Comparison of ENCODE assay signal across 8 mouse cellular contexts in the genomic region with DNA sequence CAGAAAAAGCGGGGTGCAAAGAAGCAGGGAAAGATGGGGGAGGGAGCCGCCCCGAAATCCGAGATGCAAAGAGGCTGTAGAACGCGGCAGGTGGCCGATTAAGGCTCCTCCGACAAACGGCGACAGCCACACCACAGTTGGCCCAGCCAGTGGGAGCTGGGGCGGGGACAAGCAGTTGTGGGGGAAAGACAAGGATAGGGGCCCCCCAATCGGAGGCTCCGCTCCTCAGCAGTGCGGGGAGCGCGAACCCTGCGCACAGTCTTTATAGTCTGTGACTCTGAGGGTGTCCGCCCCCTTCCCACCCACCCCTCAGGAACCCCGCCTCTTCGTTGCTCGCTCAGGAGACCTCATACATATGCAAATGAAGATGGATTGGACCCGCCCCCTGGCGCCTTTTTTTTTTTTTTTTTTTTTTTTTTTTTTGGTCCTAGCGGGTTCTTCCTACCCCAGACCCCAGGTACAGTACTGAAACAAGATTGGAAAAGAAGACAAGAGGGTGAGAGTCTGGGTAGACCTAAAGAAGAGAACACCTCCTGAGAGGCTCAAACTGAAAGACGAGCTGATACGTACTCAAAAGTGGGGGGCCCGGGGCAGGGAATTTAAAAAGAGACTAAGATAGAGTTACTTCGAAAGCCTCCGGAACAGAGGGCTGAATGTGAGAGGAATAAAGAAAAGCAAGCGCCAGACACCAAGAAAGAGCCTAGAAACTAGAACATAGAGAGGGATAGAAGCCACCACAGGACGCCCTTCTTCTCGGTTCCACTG. TPM values are rescaled to one million over a fixed set of nuclear protein-coding genes. Genes with fewer than 3 reads are reported as not detected.
A peak's percentile ranks its signal among the peaks of the same experiment; 100 is the strongest.
DNase-seq lines count a peak whose midpoint lies in the region; ATAC-seq and TF ChIP-seq lines count a peak whose summit lies in the region.

A gene (minus strand): TSS at position 217 of the 765 bp plus-strand sequence.

- DNase-seq in cerebellum, postnatal 4 days (ENCODE audit: low spot score in 2 of 2) = peak; percentile 76 to 81
- peak; percentile 89 for DNase-seq in gastrocnemius, adult 2 months
- peak; percentile 84 to 85 for DNase-seq in left cerebral cortex, postnatal 14 days (ENCODE audit: low spot score in 2 of 2)
- DNase-seq in right cerebral cortex, postnatal 36 days (ENCODE audit: low spot score in 2 of 2) = peak; percentile 70 to 75
- DNase-seq in urinary bladder, postnatal 4 days (ENCODE audit: low spot score in 2 of 2) = peak; percentile 72 to 73

- peak within 1 kb of the TSS; percentile 87 for H3K9ac ChIP-seq in hindbrain, embryonic 16.5 days (ENCODE audit: low read depth, low read length)

- ATAC-seq in activated CD4-positive, CD25-positive, alpha-beta regulatory T cell, adult 4 months = peak; percentile 61
- peak; percentile 93 for ATAC-seq in hindbrain, embryonic 16.5 days
- peak; percentile 89 for ATAC-seq in megakaryocyte-erythroid progenitor cell, adult 5-6 weeks (replicated peaks; ENCODE audit: low FRiP score, low TSS enrichment, poor library complexity, severe bottlenecking)

- H3K4me2 ChIP-seq in hindbrain, embryonic 16.5 days (ENCODE audit: low read length) = peak within 1 kb of the TSS; percentile 76

- peak within 1 kb of the TSS; percentile 93 for H3K27ac ChIP-seq in gastrocnemius, adult 2 months
- H3K27ac ChIP-seq in hindbrain, embryonic 16.5 days (ENCODE audit: low read depth, low read length) = peak within 1 kb of the TSS; percentile 87

- no peaks in the 10 kb centered on the region for H3K27me3 ChIP-seq in hindbrain, embryonic 16.5 days (replicated peaks; ENCODE audit: control insufficient read depth, insufficient read depth, low read length)

- H3K4me3 ChIP-seq in gastrocnemius, adult 2 months = peak within 1 kb of the TSS; percentile 87
- H3K4me3 ChIP-seq in hindbrain, embryonic 16.5 days (ENCODE audit: low read length) = peak within 1 kb of the TSS; percentile 75

- WGBS in hindbrain, embryonic 16.5 days = 2% methylated on average over 32 of the region's 32 CpGs

- intact Hi-C loops in gastrocnemius, adult 2 months (cut with DNase I) = no loop called here
- intact Hi-C loops in left cerebral cortex, postnatal 14 days (cut with DNase I) = no loop called here

- H3K36me3 ChIP-seq in hindbrain, embryonic 16.5 days (ENCODE audit: control insufficient read depth, insufficient read depth, low read length) = peaks cover 8% of the 10 kb centered on the region; the same call in 1 of the 2 replicates

- TF ChIP-seq CTCF in gastrocnemius, adult 2 months (IDR thresholded peaks at IDR 0.05) = no peak

- no peaks in the 10 kb centered on the region for H3K9me3 ChIP-seq in hindbrain, embryonic 16.5 days (ENCODE audit: control insufficient read depth, low read length)

- peaks cover 13% of the 10 kb centered on the region; the same call in 1 of the 2 replicates for H3K4me1 ChIP-seq in hindbrain, embryonic 16.5 days (ENCODE audit: control insufficient read depth, insufficient read depth, low read depth, low read length)

RNA-seq across cellular contexts. Expression of the gene that starts here (rescaled TPM):
- polyA plus RNA-seq in activated CD4-positive, CD25-positive, alpha-beta regulatory T cell, adult 4 months (2017; shearing (Covaris generic)) = under 1 TPM in 1 of 2 experiments, not detected in 1; 0.46 TPM
- 100 to 1,000 TPM; 271 to 389 TPM for total RNA-seq in gastrocnemius, adult 2 months (2021)
- polyA plus RNA-seq in hindbrain, embryonic 16.5 days (2015; fragmentation: Nextera tagmentation; extraction: Ambion mirVana) = 105 and 117 TPM in 2 replicates
- 100 to 1,000 TPM; 451 to 452 TPM for total RNA-seq in left cerebral cortex, postnatal 14 days (2021)
- 291 and 408 TPM in 2 replicates for total RNA-seq in megakaryocyte-erythroid progenitor cell, adult 5-6 weeks (2014; fragmentation: Nextera tagmentation)
- 32.8 and 68.9 TPM in 2 replicates for total RNA-seq in megakaryocyte-erythroid progenitor cell, adult 5-6 weeks (2017)

Comparison
In these comparisons a context has a peak if more than half of its experiments do, and no peak if none do; other contexts are left out.
1. Peak in every context shown above with its lines: DNase-seq, ATAC-seq, H3K4me3 ChIP-seq and H3K27ac ChIP-seq.
2. RNA of the gene that starts here (polyA plus RNA-seq): 105 to 117 TPM in hindbrain, embryonic 16.5 days; 0.46 TPM in activated CD4-positive, CD25-positive, alpha-beta regulatory T cell, adult 4 months; every median in the first group is over 10 times any median in the second.
3. Peak in ATAC-seq in activated CD4-positive, CD25-positive, alpha-beta regulatory T cell, adult 4 months; RNA of the gene not detected or under 1 TPM.